Mouse (Mus musculus) forebrain, embryonic 16.5 days (tissue): ENCODE results near the gene Gm45785. TPM values are rescaled to one million over a fixed set of nuclear protein-coding genes. Genes with fewer than 3 reads are reported as not detected.

Experiments used
- ATAC-seq: fragments of 200-750 bp; cut with Nextera tagmentation; 2 replicates; pipeline ENCODE4 v1.8.0; 2017; ENCODE audit warnings: mild to moderate bottlenecking, moderate library complexity
- H3K27ac ChIP-seq: fragments of 300-500 bp; sonication (generic); 2 replicates; pipeline ENCODE4 v1.5.1; 2014; ENCODE audit warnings: low read length, control low read depth
- H3K27me3 ChIP-seq: fragments of 300-500 bp; sonication (generic); replicated peaks from 2 replicates; pipeline ENCODE4 v1.6.1; 2014; ENCODE audit warnings: low read length; ENCODE audit not compliant: control insufficient read depth, insufficient read depth
- H3K36me3 ChIP-seq: fragments of 300-500 bp; sonication (generic); 2 replicates; pipeline ENCODE4 v1.6.1; 2014; ENCODE audit not compliant: control insufficient read depth, insufficient read depth
- H3K4me1 ChIP-seq: fragments of 300-500 bp; sonication (generic); replicated peaks from 2 replicates; pipeline ENCODE4 v1.6.1; 2014; ENCODE audit warnings: low read length; ENCODE audit not compliant: control insufficient read depth, insufficient read depth
- H3K4me2 ChIP-seq: fragments of 300-500 bp; sonication (generic); 2 replicates; pipeline ENCODE4 v1.6.1; 2014; ENCODE audit warnings: mild to moderate bottlenecking, low read length, control low read depth
- H3K4me3 ChIP-seq: fragments of 300-500 bp; sonication (generic); replicated peaks from 2 replicates; pipeline ENCODE4 v1.5.1; 2014; ENCODE audit warnings: mild to moderate bottlenecking, low read length, control low read depth
- H3K9ac ChIP-seq: fragments of 300-500 bp; sonication (generic); replicated peaks from 2 replicates; pipeline ENCODE4 v1.6.1; 2014; ENCODE audit warnings: low read depth, low read length, control low read depth
- H3K9me3 ChIP-seq: fragments of 300-500 bp; sonication (generic); 2 replicates; pipeline ENCODE4 v1.6.1; 2016; ENCODE audit warnings: low read length; ENCODE audit not compliant: control insufficient read depth
- WGBS: fragments of 180-500 bp; shearing (Covaris S2); extraction: QIAGEN DNeasy Blood & Tissue Kit; methylation state at CpG from one replicate; pipeline ENCODE4 v1.1.7; 2014; 5-methylcytosine and 5-hydroxymethylcytosine counted together
- polyA plus RNA-seq: library from polyadenylated mRNA; unstranded; fragments of >200 nt; fragmentation: Nextera tagmentation; extraction: Ambion mirVana; gene quantifications from 2 replicates; pipeline ENCODE4 v1.2.1, GENCODE M21; 2015

Gm45785 gene
- polyA plus RNA-seq, 1 experiment from 2014 or later, result not detected

DNA sequence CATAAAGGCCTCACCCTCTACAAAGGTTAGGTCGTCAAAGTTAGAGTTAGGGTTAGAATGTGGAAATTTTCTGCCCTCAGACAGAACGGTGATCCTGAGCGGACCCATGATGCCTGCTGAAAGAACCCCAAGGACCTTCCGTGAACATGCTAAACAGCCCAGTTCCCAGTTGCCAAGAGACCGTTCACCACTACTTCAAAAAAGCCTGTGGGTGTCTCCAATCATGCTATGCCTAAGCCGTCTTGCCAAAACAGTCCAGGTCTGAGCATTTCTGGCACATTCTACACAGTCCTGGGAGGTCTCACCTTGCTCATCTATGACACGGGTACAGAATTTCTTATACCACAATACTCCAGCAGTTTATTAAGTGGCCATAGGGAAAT lies 68.1 kb downstream of the Gm45785 start:
- Histone ChIP-seq H3K27me3 (no peaks in the 10 kb centered on the region), H3K4me1 (no peaks in the 10 kb centered on the region), H3K9ac (no peak overlapping the region), H3K4me2 (no peak overlapping the region), H3K9me3 (no peaks in the 10 kb centered on the region), H3K36me3 (no peaks in the 10 kb centered on the region), H3K4me3 (no peak overlapping the region), H3K27ac (no peak overlapping the region)
- WGBS, result 87% methylated on average over 7 of the region's 7 CpGs
- ATAC-seq, result no peak

DNA sequence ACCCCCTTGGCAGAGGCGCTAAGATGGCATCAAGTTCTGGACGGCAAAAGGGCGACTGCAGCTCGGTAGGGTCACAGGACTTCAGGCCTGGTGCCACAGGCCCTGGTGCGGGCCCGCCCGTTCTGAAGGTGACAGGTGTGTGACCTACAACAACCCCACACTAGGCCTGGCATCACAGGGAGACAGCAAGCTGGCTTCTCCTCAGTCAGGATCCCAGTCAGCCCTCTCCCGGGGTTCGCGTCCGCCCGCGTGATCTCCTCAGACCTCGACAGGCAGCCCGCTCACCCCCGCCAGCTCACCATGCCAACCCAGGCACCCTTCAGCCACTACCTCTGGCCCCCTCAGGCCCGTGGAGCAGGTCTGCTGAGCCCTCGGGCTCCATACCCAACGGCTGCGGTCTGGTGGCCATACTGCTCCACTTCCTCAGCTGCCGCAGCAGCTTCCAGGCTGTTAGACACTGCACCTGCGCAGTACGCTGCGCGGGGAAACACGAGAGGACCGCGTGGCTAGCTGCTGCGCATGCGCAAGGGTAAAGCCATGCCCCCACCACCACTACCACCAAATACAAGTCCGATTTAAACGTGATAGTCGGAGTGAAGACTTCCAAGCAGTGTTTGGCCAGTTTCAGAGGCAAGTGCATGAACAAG lies 68.6 kb downstream of the Gm45785 start, which contains the start of gene Syce1:
Syce1 (minus strand) TSS at position 447 of the 647 bp plus-strand sequence.
- 88% methylated on average over 33 of the region's 33 CpGs for WGBS
- Histone ChIP-seq H3K4me2 (no peak within 1 kb of the TSS), H3K4me1 (no peaks in the 10 kb centered on the region), H3K9ac (no peak within 1 kb of the TSS), H3K27me3 (no peaks in the 10 kb centered on the region), H3K9me3 (no peaks in the 10 kb centered on the region), H3K36me3 (no peaks in the 10 kb centered on the region), H3K4me3 (no peak within 1 kb of the TSS), H3K27ac (no peak within 1 kb of the TSS)
- no peak for ATAC-seq

DNA sequence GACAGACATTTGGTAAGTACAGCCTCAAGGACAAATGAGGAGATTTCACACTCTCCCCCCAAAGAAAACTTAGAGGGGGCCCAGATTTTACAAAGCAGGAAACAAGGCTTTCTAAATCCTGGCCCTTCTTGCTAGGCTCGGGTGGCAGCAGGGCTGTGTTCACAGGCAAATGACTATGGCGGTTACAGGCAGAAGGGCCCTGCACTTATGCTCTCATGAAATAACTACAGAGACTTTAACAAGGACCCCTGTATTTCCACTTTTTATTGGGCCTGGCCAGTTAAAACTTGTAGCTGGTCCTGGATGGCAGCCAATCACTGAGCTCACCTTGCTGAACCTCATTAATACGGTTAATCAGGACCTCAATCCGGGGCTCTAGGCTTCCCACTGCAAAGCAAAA lies 75.6 kb downstream of the Gm45785 start:
- H3K4me1 ChIP-seq, result no peaks in the 10 kb centered on the region
- 56% methylated on average over 4 of the region's 4 CpGs for WGBS
- no peak overlapping the region for H3K4me2 ChIP-seq
- H3K4me3 ChIP-seq, result no peak overlapping the region
- no peaks in the 10 kb centered on the region for H3K9me3 ChIP-seq
- no peak for ATAC-seq
- no peak overlapping the region for H3K27ac ChIP-seq
- no peaks in the 10 kb centered on the region for H3K27me3 ChIP-seq
- H3K9ac ChIP-seq, result no peak overlapping the region
- no peaks in the 10 kb centered on the region for H3K36me3 ChIP-seq

Other genes with a start within 250 kb of the Gm45785 start
- gene Olfr61, start 227.4 kb downstream of the Gm45785 start, polyA plus RNA-seq, result not detected in 2 replicates
- not detected in 2 replicates for gene Olfr53, start 209.9 kb downstream of the Gm45785 start, polyA plus RNA-seq
- not detected in 2 replicates for gene Olfr539, start 196.4 kb downstream of the Gm45785 start, polyA plus RNA-seq
- not detected in 2 replicates for gene Olfr45, start 174.4 kb downstream of the Gm45785 start, polyA plus RNA-seq
- not detected in 2 replicates for gene Olfr541, start 159.1 kb downstream of the Gm45785 start, polyA plus RNA-seq
- gene Cyp2e1, start 92.6 kb downstream of the Gm45785 start, polyA plus RNA-seq, result not detected in 2 replicates
- gene Syce1, start 68.5 kb downstream of the Gm45785 start, polyA plus RNA-seq, result 0.34 and 0.40 TPM in 2 replicates
- 9.5 and 15.3 TPM in 2 replicates for gene Zfp941, start 34.2 kb downstream of the Gm45785 start, polyA plus RNA-seq
- not detected in 2 replicates for gene Urah, start 21.3 kb downstream of the Gm45785 start, polyA plus RNA-seq
- gene Scgb1c1, start 10.8 kb downstream of the Gm45785 start, polyA plus RNA-seq, result 1.7 TPM in 1 of 2 replicates, not detected in the other
- gene Odf3, start 8.5 kb downstream of the Gm45785 start, polyA plus RNA-seq, result not detected in 2 replicates
- gene Ric8a, start 626 bp upstream of the Gm45785 start, polyA plus RNA-seq, result 91.2 and 101 TPM in 2 replicates
- gene Bet1l, start 1.2 kb upstream of the Gm45785 start, polyA plus RNA-seq, result 35.6 and 40.4 TPM in 2 replicates
- 272 and 303 TPM in 2 replicates for gene Psmd13, start 25.6 kb upstream of the Gm45785 start, polyA plus RNA-seq
- 29.5 and 38.5 TPM in 2 replicates for gene Sirt3, start 26.0 kb upstream of the Gm45785 start, polyA plus RNA-seq
- not detected in 2 replicates for gene Cox8b, start 44.1 kb upstream of the Gm45785 start, polyA plus RNA-seq
- gene Nlrp6, start 64.6 kb upstream of the Gm45785 start, polyA plus RNA-seq, result 0.68 and 0.71 TPM in 2 replicates
- gene Pgghg, start 85.1 kb upstream of the Gm45785 start, polyA plus RNA-seq, result 8.9 and 10.1 TPM in 2 replicates
- 0.38 and 2.1 TPM in 2 replicates for gene Ifitm5, start 94.0 kb upstream of the Gm45785 start, polyA plus RNA-seq
- not detected in 2 replicates for gene Gm45717, start 99.6 kb upstream of the Gm45785 start, polyA plus RNA-seq
- 126 and 150 TPM in 2 replicates for gene Ifitm2, start 99.7 kb upstream of the Gm45785 start, polyA plus RNA-seq
- gene Ifitm1, start 110.9 kb upstream of the Gm45785 start, polyA plus RNA-seq, result 9.0 and 11.2 TPM in 2 replicates
- 21.0 and 26.1 TPM in 2 replicates for gene Ifitm3, start 154.4 kb upstream of the Gm45785 start, polyA plus RNA-seq
- gene Ifitm6, start 161.6 kb upstream of the Gm45785 start, polyA plus RNA-seq, result 0.40 and 0.57 TPM in 2 replicates
- gene Gm17387, start 172.8 kb upstream of the Gm45785 start, polyA plus RNA-seq, result not detected in 2 replicates
- 45.4 and 53.0 TPM in 2 replicates for gene B4galnt4, start 204.8 kb upstream of the Gm45785 start, polyA plus RNA-seq
- 0.17 TPM in 1 of 2 replicates, not detected in the other for gene Pkp3, start 221.9 kb upstream of the Gm45785 start, polyA plus RNA-seq
- gene Sigirr, start 244.2 kb upstream of the Gm45785 start, polyA plus RNA-seq, result 2.1 TPM in 2 replicates